Mouse (Mus musculus): ENCODE measurements around the gene Stambp.

- TF ChIP-seq MAX (IDR thresholded peaks at IDR 0.05; ENCODE audit: low read length) (no peak), CTCF (conservative IDR thresholded peaks at IDR 0.05 in 1 of 2, IDR thresholded peaks at IDR 0.05 in 1 of 2; ENCODE audit: low read depth in 2 of 2, low read length in 2 of 2) (no peak), PAX5 (IDR thresholded peaks at IDR 0.05; ENCODE audit: low read length) (no peak), POLR2A (IDR thresholded peaks at IDR 0.05; ENCODE audit: low read depth, low read length) (no peak), MAFK (IDR thresholded peaks at IDR 0.05; ENCODE audit: insufficient replicate concordance, low read length) (no peak), TCF12 (IDR thresholded peaks at IDR 0.05; ENCODE audit: low read depth, low read length) (no peak), UBTF (IDR thresholded peaks at IDR 0.05; ENCODE audit: low read depth, low read length) (no peak), E2F4 (IDR thresholded peaks at IDR 0.05; ENCODE audit: insufficient replicate concordance, low read depth, low read length) (no peak), EP300 (IDR thresholded peaks at IDR 0.05; ENCODE audit: low read length) (no peak), KAT2A (IDR thresholded peaks at IDR 0.05; ENCODE audit: insufficient replicate concordance, low read length) (no peak), RAD21 (IDR thresholded peaks at IDR 0.05; ENCODE audit: low read depth, low read length) (no peak)
Measured at GRCm38 (mm10) chr6:83541756-83542456, 30.6 kb downstream of the Stambp start.

All from CH12.LX (cell line).